Comparison of ENCODE assay signal across 17 mouse cellular contexts in genomic region chr1:90368581-90368980, GRCm38 (mm10).
DNase-seq lines count a peak whose midpoint lies in the region; ATAC-seq lines count a peak whose summit lies in the region.
"Had no signal": no experiment of that assay in that cellular context is flagged by ENCODE, and none has a peak within 500 bp of the region (broad histone marks: within the 10 kb centered on the region; RNA-seq: fewer than 3 reads in every experiment).

No protein-coding gene starts in this region.

- WGBS in heart, embryonic 11.5 days (ENCODE audit: insufficient replicate concordance) = 43% methylated on average over 10 of the region's 10 CpGs
- 91% methylated on average over 10 of the region's 10 CpGs for WGBS in hindbrain, embryonic 14.5 days
- 94% methylated on average over 10 of the region's 10 CpGs for WGBS in midbrain, embryonic 11.5 days

- H3K27ac ChIP-seq in heart, embryonic 11.5 days (ENCODE audit: low read depth, low read length) = no peak overlapping the region
- H3K27ac ChIP-seq in hindbrain, embryonic 14.5 days = no peak overlapping the region
- H3K27ac ChIP-seq in midbrain, embryonic 11.5 days (ENCODE audit: low read depth, low read length) = no peak overlapping the region
- H3K27ac ChIP-seq: forebrain, embryonic 13.5 days; limb, embryonic 15.5 days; midbrain, embryonic 12.5 days; stomach, postnatal 0 days had no signal

- H3K4me2 ChIP-seq in heart, embryonic 11.5 days = no peak overlapping the region
- H3K4me2 ChIP-seq in hindbrain, embryonic 14.5 days (replicated peaks) = no peak overlapping the region
- no peak overlapping the region for H3K4me2 ChIP-seq in midbrain, embryonic 11.5 days
- H3K4me2 ChIP-seq: forebrain, embryonic 13.5 days; limb, embryonic 15.5 days; midbrain, embryonic 12.5 days had no signal

- H3K27me3 ChIP-seq in heart, embryonic 11.5 days (ENCODE audit: control insufficient read depth, insufficient read depth, low read length) = no peaks in the 10 kb centered on the region
- H3K27me3 ChIP-seq in hindbrain, embryonic 14.5 days (ENCODE audit: control insufficient read depth, insufficient read depth, low read length) = no peaks in the 10 kb centered on the region
- no peaks in the 10 kb centered on the region for H3K27me3 ChIP-seq in midbrain, embryonic 11.5 days (ENCODE audit: control insufficient read depth, insufficient read depth, low read length)
- H3K27me3 ChIP-seq: forebrain, embryonic 13.5 days; limb, embryonic 15.5 days; midbrain, embryonic 12.5 days had no signal

- H3K4me3 ChIP-seq in heart, embryonic 11.5 days (ENCODE audit: low read depth, low read length) = no peak overlapping the region
- no peak overlapping the region for H3K4me3 ChIP-seq in hindbrain, embryonic 14.5 days (replicated peaks; ENCODE audit: low read length)
- no peak overlapping the region for H3K4me3 ChIP-seq in midbrain, embryonic 11.5 days (ENCODE audit: low read depth, low read length)
- H3K4me3 ChIP-seq: forebrain, embryonic 13.5 days; limb, embryonic 15.5 days; midbrain, embryonic 12.5 days had no signal

- intact Hi-C loops in heart, postnatal 10 days (cut with DNase I) = no loop called here

- no peaks in the 10 kb centered on the region for H3K9me3 ChIP-seq in heart, embryonic 11.5 days (replicated peaks; ENCODE audit: control insufficient read depth, low read length)
- H3K9me3 ChIP-seq in hindbrain, embryonic 14.5 days (ENCODE audit: control insufficient read depth, low read length) = no peaks in the 10 kb centered on the region
- H3K9me3 ChIP-seq in midbrain, embryonic 11.5 days (ENCODE audit: control insufficient read depth, low read length) = no peaks in the 10 kb centered on the region; the same call in 1 of the 2 replicates
- H3K9me3 ChIP-seq: limb, embryonic 15.5 days had no signal

- no peaks in the 10 kb centered on the region for H3K36me3 ChIP-seq in heart, embryonic 11.5 days (ENCODE audit: control insufficient read depth, insufficient read depth, low read length)
- H3K36me3 ChIP-seq in hindbrain, embryonic 14.5 days (replicated peaks; ENCODE audit: control insufficient read depth, insufficient read depth) = no peaks in the 10 kb centered on the region
- H3K36me3 ChIP-seq in midbrain, embryonic 11.5 days (ENCODE audit: control insufficient read depth, insufficient read depth, low read length) = no peaks in the 10 kb centered on the region
- H3K36me3 ChIP-seq: limb, embryonic 15.5 days; midbrain, embryonic 12.5 days had no signal

- H3K9ac ChIP-seq in heart, embryonic 11.5 days (ENCODE audit: low read depth, low read length) = no peak overlapping the region
- H3K9ac ChIP-seq in hindbrain, embryonic 14.5 days = no peak overlapping the region
- no peak overlapping the region for H3K9ac ChIP-seq in midbrain, embryonic 11.5 days (ENCODE audit: low read length)
- H3K9ac ChIP-seq: forebrain, embryonic 13.5 days; limb, embryonic 15.5 days; midbrain, embryonic 12.5 days had no signal

- no peaks in the 10 kb centered on the region for H3K4me1 ChIP-seq in heart, embryonic 11.5 days (ENCODE audit: control insufficient read depth, insufficient read depth, low read length)
- H3K4me1 ChIP-seq in hindbrain, embryonic 14.5 days (replicated peaks; ENCODE audit: control insufficient read depth, insufficient read depth, low read length) = no peaks in the 10 kb centered on the region
- no peaks in the 10 kb centered on the region for H3K4me1 ChIP-seq in midbrain, embryonic 11.5 days (ENCODE audit: control insufficient read depth, insufficient read depth, low read length)
- H3K4me1 ChIP-seq: forebrain, embryonic 13.5 days; midbrain, embryonic 12.5 days had no signal

- peak; percentile 23 for DNase-seq in heart, adult 8-10 months (ENCODE audit: low spot score)
- DNase-seq in B cell, adult 2 months = peak; percentile 52 to 62
- peak; percentile 40 to 44 for DNase-seq in heart, postnatal 10 days
- DNase-seq in c-Kit-positive CD71-positive TER-119-positive erythroid progenitor cells, embryonic 14.5 days (ENCODE audit: low spot score) = no peak
- DNase-seq in hindbrain, embryonic 14.5 days (ENCODE audit: low spot score) = no peak
- DNase-seq in midbrain, embryonic 11.5 days (ENCODE audit: low spot score, missing footprints) = no peak
- DNase-seq: adrenal gland, postnatal 25 days; cerebellum, postnatal 10 days; embryo, embryonic 11 days had no signal

- no peak for ATAC-seq in heart, embryonic 11.5 days (replicated peaks; ENCODE audit: insufficient number of reproducible peaks, low FRiP score, low TSS enrichment)
- peak; percentile 75 for ATAC-seq in common myeloid progenitor, adult 5-6 weeks (replicated peaks; ENCODE audit: low read depth, poor library complexity, severe bottlenecking)
- no peak for ATAC-seq in hindbrain, embryonic 14.5 days (ENCODE audit: low FRiP score)
- no peak for ATAC-seq in midbrain, embryonic 11.5 days (ENCODE audit: low FRiP score)
- ATAC-seq: forebrain, embryonic 13.5 days; hindbrain, embryonic 16.5 days; intestine, postnatal 0 days had no signal

Comparison
In these comparisons a context has a peak if more than half of its experiments do, and no peak if none do; other contexts are left out.
1. DNase-seq: peak in heart, adult 8-10 months (single experiment), B cell, adult 2 months (2 of 2) and heart, postnatal 10 days (2 of 2); none in c-Kit-positive CD71-positive TER-119-positive erythroid progenitor cells, embryonic 14.5 days (single experiment), hindbrain, embryonic 14.5 days (single experiment) and midbrain, embryonic 11.5 days (single experiment).